Mouse (Mus musculus) ES-E14 (cell line): Measurements from ENCODE around the gene Olfr902.

Experiments
- CHD2 ChIP-seq: IDR thresholded peaks from 2 replicates; pipeline ENCODE4 v1.6.1; 2014; ENCODE audit warnings: mild to moderate bottlenecking, low read depth, low read length, inconsistent platforms
- HCFC1 ChIP-seq: IDR thresholded peaks from 2 replicates; pipeline ENCODE4 v1.6.1; 2012; ENCODE audit warnings: low read length, inconsistent platforms, borderline replicate concordance; ENCODE audit not compliant: insufficient read depth
- MAFK ChIP-seq: IDR thresholded peaks from 2 replicates; pipeline ENCODE4 v1.6.1; 2014; ENCODE audit warnings: mild to moderate bottlenecking, low read depth, low read length, inconsistent platforms; ENCODE audit not compliant: insufficient read depth
- ZC3H11A ChIP-seq: IDR thresholded peaks from 2 replicates; pipeline ENCODE4 v1.6.1; 2012; ENCODE audit warnings: low read depth, mild to moderate bottlenecking, inconsistent platforms, low read length, borderline replicate concordance
- ZNF384 ChIP-seq: IDR thresholded peaks from 2 replicates; pipeline ENCODE4 v1.6.1; 2012; ENCODE audit warnings: low read depth, low read length, inconsistent platforms

- no peak for TF ChIP-seq ZC3H11A
- TF ChIP-seq CHD2 = no peak
- TF ChIP-seq MAFK = no peak
- TF ChIP-seq HCFC1 = no peak
- no peak for TF ChIP-seq ZNF384
Observed at GRCm38 (mm10) chr9:38495501-38495900, 48.0 kb downstream of the Olfr902 start, which contains the start of gene Olfr907.
